Mouse (Mus musculus) heart, adult 2 months (tissue): ENCODE data around the gene Myo18b.

Experiments
- CTCF ChIP-seq: fragments of 200-600 bp; IDR thresholded peaks from 2 replicates; pipeline ENCODE4 v1.8.1; 2022; ENCODE audit warnings: antibody characterized with exemption, mild to moderate bottlenecking, moderate library complexity
- POLR2A ChIP-seq: fragments of 200-500 bp; IDR thresholded peaks from 2 replicates; pipeline ENCODE4 v1.6.1; 2011; ENCODE audit warnings: mild to moderate bottlenecking, low read depth, low read length, control low read depth; ENCODE audit not compliant: insufficient read depth

DNA sequence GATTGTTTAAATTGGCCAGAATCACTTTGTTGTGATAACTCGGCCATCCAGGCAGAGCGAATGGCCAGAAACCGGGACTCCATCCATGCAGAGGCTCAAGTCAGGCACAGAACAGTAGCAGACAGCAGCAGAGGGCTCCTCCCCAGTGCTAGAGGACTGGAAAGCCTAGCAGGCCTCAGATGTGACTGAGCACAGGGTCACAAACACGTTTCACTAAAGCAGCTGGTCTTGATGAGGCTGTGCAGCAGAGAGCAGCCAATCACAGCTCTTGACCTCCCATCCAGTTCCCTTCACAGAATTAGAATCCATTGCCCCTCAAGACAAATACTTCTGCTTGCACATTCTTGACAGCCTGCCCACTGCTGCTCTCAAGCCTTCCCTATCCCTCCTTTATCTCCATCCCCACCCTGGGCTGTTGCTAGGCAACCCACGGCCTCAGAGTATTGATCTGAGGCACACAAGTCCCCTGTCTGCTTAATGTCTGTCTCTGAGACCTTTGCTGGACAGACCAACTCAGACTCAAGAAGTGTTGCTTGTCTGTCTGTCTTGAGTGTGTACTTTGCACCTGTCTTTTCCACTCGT is 52.4 kb downstream of the Myo18b start:
- TF ChIP-seq CTCF, result no peak
- TF ChIP-seq POLR2A, result no peak
